9 mouse cellular contexts compared by ENCODE assay signal in genomic region chr10:8742872-8743271, GRCm38 (mm10).
DNase-seq lines count a peak whose midpoint lies in the region; ATAC-seq and TF ChIP-seq lines count a peak whose summit lies in the region.
"Had no signal": no experiment of that assay in that cellular context is flagged by ENCODE, and none has a peak within 500 bp of the region (broad histone marks: within the 10 kb centered on the region; RNA-seq: fewer than 3 reads in every experiment).

No protein-coding gene starts in this region.

- no peak for TF ChIP-seq POLR2A in spleen, adult 2 months (IDR thresholded peaks at IDR 0.05; ENCODE audit: low read depth, low read length)

- H3K36me3 ChIP-seq in spleen, adult 2 months (ENCODE audit: control insufficient read depth, insufficient read depth, low read length), result no peaks in the 10 kb centered on the region
- peaks cover 35% of the 10 kb centered on the region for H3K36me3 ChIP-seq in hindbrain, embryonic 14.5 days (replicated peaks; ENCODE audit: control insufficient read depth, insufficient read depth)
- peaks cover 63% of the 10 kb centered on the region for H3K36me3 ChIP-seq in lung, embryonic 14.5 days (ENCODE audit: insufficient read depth)

- no peak overlapping the region for H3K4me3 ChIP-seq in spleen, adult 2 months (ENCODE audit: extremely low read depth, insufficient read depth, insufficient read length)
- no peak overlapping the region for H3K4me3 ChIP-seq in hindbrain, embryonic 14.5 days (replicated peaks; ENCODE audit: low read length)
- no peak overlapping the region for H3K4me3 ChIP-seq in lung, embryonic 14.5 days (ENCODE audit: low read depth, low read length)
- H3K4me3 ChIP-seq: heart, embryonic 15.5 days had no signal

- DNase-seq in CD4-positive, CD25-positive, alpha-beta regulatory T cell, adult 2 months (ENCODE audit: low read depth, low spot score), result peak; percentile 55
- peak in 1 of 2 experiments; percentile 29 for DNase-seq in spleen, adult 2 months (ENCODE audit: low read depth in 1 of 2, low spot score in 2 of 2)
- no peak for DNase-seq in spleen, adult 12 weeks (ENCODE audit: low spot score)
- peak; percentile 76 for DNase-seq in embryo, embryonic 9.5 days (ENCODE audit: extremely low spot score)
- DNase-seq in hindbrain, embryonic 14.5 days (ENCODE audit: low spot score), result peak; percentile 82
- DNase-seq in lung, embryonic 14.5 days, result peak; percentile 91
- peak; percentile 52 for DNase-seq in right cerebral cortex, postnatal 25 days

- H3K27me3 ChIP-seq in spleen, adult 2 months (ENCODE audit: control insufficient read depth, insufficient read depth, low read length), result no peaks in the 10 kb centered on the region
- no peaks in the 10 kb centered on the region for H3K27me3 ChIP-seq in hindbrain, embryonic 14.5 days (ENCODE audit: control insufficient read depth, insufficient read depth, low read length)
- H3K27me3 ChIP-seq in lung, embryonic 14.5 days (ENCODE audit: insufficient read depth, low read length), result no peaks in the 10 kb centered on the region
- H3K27me3 ChIP-seq: heart, embryonic 15.5 days had no signal

- WGBS in spleen, adult 2 months, result 42% methylated on average over 2 of the region's 2 CpGs
- WGBS in hindbrain, embryonic 14.5 days, result 52% methylated on average over 2 of the region's 2 CpGs
- WGBS in lung, embryonic 14.5 days, result 42% methylated on average over 2 of the region's 2 CpGs

- no peaks in the 10 kb centered on the region for H3K4me1 ChIP-seq in spleen, adult 2 months (ENCODE audit: control insufficient read depth, insufficient read depth, insufficient read length)
- H3K4me1 ChIP-seq in hindbrain, embryonic 14.5 days (replicated peaks; ENCODE audit: control insufficient read depth, insufficient read depth, low read length), result no peaks in the 10 kb centered on the region
- no peaks in the 10 kb centered on the region for H3K4me1 ChIP-seq in lung, embryonic 14.5 days (ENCODE audit: insufficient read depth)

- no peak overlapping the region for H3K4me2 ChIP-seq in hindbrain, embryonic 14.5 days (replicated peaks)
- no peak overlapping the region for H3K4me2 ChIP-seq in lung, embryonic 14.5 days
- H3K4me2 ChIP-seq: heart, embryonic 15.5 days had no signal

- H3K9me3 ChIP-seq in hindbrain, embryonic 14.5 days (ENCODE audit: control insufficient read depth, low read length), result no peaks in the 10 kb centered on the region
- H3K9me3 ChIP-seq in lung, embryonic 14.5 days (ENCODE audit: low read depth, low read length), result no peaks in the 10 kb centered on the region
- H3K9me3 ChIP-seq: heart, embryonic 15.5 days had no signal

- no peak overlapping the region for H3K9ac ChIP-seq in hindbrain, embryonic 14.5 days
- H3K9ac ChIP-seq in lung, embryonic 14.5 days, result no peak overlapping the region
- H3K9ac ChIP-seq: heart, embryonic 15.5 days had no signal

- no peak for ATAC-seq in CD4-positive, CD25-positive, alpha-beta regulatory T cell, adult 4 months
- ATAC-seq in hindbrain, embryonic 14.5 days (ENCODE audit: low FRiP score), result peak; percentile 61; the same call in 1 of the 2 replicates
- ATAC-seq in lung, embryonic 14.5 days (ENCODE audit: insufficient read depth), result peak; percentile 51; the same call in 1 of the 2 replicates

- no peak overlapping the region for H3K27ac ChIP-seq in spleen, adult 2 months (ENCODE audit: insufficient read depth, low read length)
- H3K27ac ChIP-seq in hindbrain, embryonic 14.5 days, result no peak overlapping the region
- H3K27ac ChIP-seq in lung, embryonic 14.5 days (ENCODE audit: low read depth), result no peak overlapping the region
- H3K27ac ChIP-seq: heart, embryonic 15.5 days had no signal

- peak; percentile 34; the same call in 1 of the 2 replicates for TF ChIP-seq CTCF in spleen, adult 2 months (IDR thresholded peaks at IDR 0.05; ENCODE audit: extremely low read depth, insufficient read depth, insufficient read length, insufficient replicate concordance)
- TF ChIP-seq CTCF in lung, embryonic 14.5 days (IDR thresholded peaks at IDR 0.05; ENCODE audit: low read depth), result peak; percentile 83
